Mouse (Mus musculus) heart, postnatal 0 days (tissue): ENCODE data around the gene Negr1.

Experiments
- CTCF ChIP-seq: IDR thresholded peaks from 2 replicates; pipeline ENCODE4 v1.5.1; 2016; ENCODE audit warnings: antibody characterized with exemption, control low read depth, low read depth
- EP300 ChIP-seq: IDR thresholded peaks from 2 replicates; pipeline ENCODE4 v1.6.1; 2016; ENCODE audit warnings: antibody characterized with exemption, low read depth

GRCm38 (mm10) chr3:156784309-156784852 is 222.8 kb downstream of the Negr1 start:
- TF ChIP-seq EP300 (no peak), CTCF (no peak)
